Mouse (Mus musculus) neural tube, embryonic 15.5 days (tissue): ENCODE measurements around the gene Hmcn1. TPM values are rescaled to one million over a fixed set of nuclear protein-coding genes. Genes with fewer than 3 reads are reported as not detected.

Experiments used
- ATAC-seq: fragments of 200-750 bp; cut with Nextera tagmentation; 2 replicates; pipeline ENCODE4 v1.8.0; 2017; ENCODE audit warnings: mild to moderate bottlenecking, moderate TSS enrichment, moderate library complexity; ENCODE audit not compliant: low FRiP score
- H3K27ac ChIP-seq: fragments of 300-500 bp; sonication (generic); replicated peaks from 2 replicates; pipeline ENCODE4 v1.5.1; 2015; ENCODE audit warnings: mild to moderate bottlenecking, inconsistent platforms
- H3K27me3 ChIP-seq: fragments of 300-500 bp; sonication (generic); replicated peaks from 2 replicates; pipeline ENCODE4 v1.6.1; 2015; ENCODE audit warnings: inconsistent platforms
- H3K36me3 ChIP-seq: fragments of 300-500 bp; sonication (generic); 2 replicates; pipeline ENCODE4 v1.6.1; 2015; ENCODE audit warnings: inconsistent platforms
- H3K4me1 ChIP-seq: fragments of 300-500 bp; sonication (generic); 2 replicates; pipeline ENCODE4 v1.6.1; 2015; ENCODE audit warnings: inconsistent platforms
- H3K4me2 ChIP-seq: fragments of 300-500 bp; sonication (generic); 2 replicates; pipeline ENCODE4 v1.6.1; 2015; ENCODE audit warnings: inconsistent platforms, mild to moderate bottlenecking, moderate library complexity
- H3K4me3 ChIP-seq: fragments of 300-500 bp; sonication (generic); replicated peaks from 2 replicates; pipeline ENCODE4 v1.5.1; 2015; ENCODE audit warnings: mild to moderate bottlenecking, inconsistent platforms
- H3K9ac ChIP-seq: fragments of 300-500 bp; sonication (generic); replicated peaks from 2 replicates; pipeline ENCODE4 v1.6.1; 2015; ENCODE audit warnings: mild to moderate bottlenecking, inconsistent platforms
- H3K9me3 ChIP-seq: fragments of 300-500 bp; sonication (generic); replicated peaks from 2 replicates; pipeline ENCODE4 v1.6.1; 2016; ENCODE audit warnings: inconsistent platforms
- WGBS: fragments of 180-500 bp; shearing (Covaris S2); methylation state at CpG from one replicate; pipeline ENCODE4 v1.1.7; 2015; ENCODE audit warnings: mixed read lengths; 5-methylcytosine and 5-hydroxymethylcytosine counted together
- polyA plus RNA-seq: library from polyadenylated mRNA; unstranded; fragments of >200 nt; fragmentation: Nextera tagmentation; extraction: Ambion mirVana; gene quantifications from 2 replicates; pipeline ENCODE4 v1.2.1, GENCODE M21; 2015

Hmcn1 gene
- polyA plus RNA-seq, 1 experiment from 2014 or later = 2.6 TPM

DNA sequence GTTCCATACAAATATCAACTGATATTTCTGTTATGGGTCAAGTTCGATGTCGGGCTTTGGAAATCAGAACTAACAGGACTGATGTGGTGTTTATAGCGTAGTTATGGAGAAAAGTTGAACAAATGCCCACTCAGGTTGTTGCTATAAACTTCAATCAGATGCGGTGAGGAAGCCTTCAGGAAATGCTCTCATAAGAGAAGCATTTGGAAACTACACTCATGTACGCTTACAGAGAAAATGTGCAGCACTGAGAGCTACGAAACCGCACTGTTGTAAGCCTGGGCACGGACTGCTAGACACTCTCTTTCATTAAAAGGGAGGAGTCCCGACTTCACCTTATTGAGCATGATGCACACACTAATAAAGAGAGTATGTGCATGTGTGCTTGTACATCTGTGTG, 72.4 kb downstream of the Hmcn1 start:
- Histone ChIP-seq H3K4me3 (no peak overlapping the region), H3K4me1 (no peaks in the 10 kb centered on the region), H3K27ac (no peak overlapping the region), H3K9me3 (no peaks in the 10 kb centered on the region), H3K36me3 (no peaks in the 10 kb centered on the region), H3K9ac (no peak overlapping the region), H3K27me3 (no peaks in the 10 kb centered on the region), H3K4me2 (no peak overlapping the region)
- ATAC-seq = no peak
- 87% methylated on average over 9 of the region's 9 CpGs for WGBS

DNA sequence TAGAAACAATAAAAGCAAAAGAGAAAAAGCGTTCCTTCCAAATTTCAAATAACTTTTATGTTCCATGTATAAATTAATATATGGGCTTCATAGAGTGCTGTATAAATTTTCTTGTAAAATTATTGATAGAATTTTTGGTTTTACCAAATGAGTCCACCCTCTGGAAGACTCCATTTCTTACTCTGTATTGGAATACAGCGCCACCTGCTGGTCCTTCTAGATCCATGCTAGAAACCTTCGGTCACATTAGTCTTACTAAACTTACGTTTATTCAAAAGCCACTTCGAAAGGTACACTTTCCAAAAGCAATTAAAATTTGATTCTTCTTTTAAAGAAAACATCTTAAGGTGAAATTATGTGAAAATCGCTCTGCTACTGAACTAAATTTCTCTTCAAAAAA, 73.0 kb downstream of the Hmcn1 start:
- ATAC-seq = no peak
- no peaks in the 10 kb centered on the region for H3K36me3 ChIP-seq

DNA sequence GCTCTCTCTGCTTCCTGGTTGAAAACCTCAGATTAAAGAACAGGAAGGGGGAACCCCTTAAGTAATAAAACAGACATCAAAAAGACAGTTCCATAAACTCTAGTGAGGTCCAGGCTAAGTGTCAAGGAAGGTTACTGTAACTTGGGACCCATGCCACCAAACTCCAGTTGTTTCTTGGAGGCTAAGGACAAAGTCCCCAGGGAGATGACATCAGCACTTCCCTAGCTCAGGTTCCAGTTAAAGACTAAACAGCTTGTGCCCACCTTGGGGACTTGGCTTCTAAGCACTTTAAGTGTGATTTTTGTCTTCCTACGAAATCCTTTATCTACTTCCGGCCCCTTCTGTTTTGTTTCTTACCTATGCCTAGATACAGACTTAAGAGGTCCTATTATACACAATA, 78.3 kb downstream of the Hmcn1 start:
- 82% methylated on average over 2 of the region's 2 CpGs for whole genome bisulfite sequencing

More for the DNA sequence above, 73.0 kb downstream of the Hmcn1 start:
- no peaks in the 10 kb centered on the region for H3K4me1 ChIP-seq
- no peak overlapping the region for H3K4me2 ChIP-seq
- H3K9me3 ChIP-seq = no peaks in the 10 kb centered on the region
- H3K4me3 ChIP-seq = no peak overlapping the region
- WGBS = 49% methylated on average over 6 of the region's 6 CpGs
- no peak overlapping the region for H3K9ac ChIP-seq
- H3K27me3 ChIP-seq = no peaks in the 10 kb centered on the region
- no peak overlapping the region for H3K27ac ChIP-seq

GRCm38 (mm10) chr1:150913586-150914136, 79.6 kb downstream of the Hmcn1 start:
- ATAC-seq = no peak
- H3K27ac ChIP-seq = no peak overlapping the region
- no peak overlapping the region for H3K9ac ChIP-seq
- H3K4me3 ChIP-seq = no peak overlapping the region
- WGBS = 90% methylated on average over 5 of the region's 5 CpGs
- no peaks in the 10 kb centered on the region for H3K27me3 ChIP-seq
- H3K4me2 ChIP-seq = no peak overlapping the region
- H3K36me3 ChIP-seq = no peaks in the 10 kb centered on the region
- no peaks in the 10 kb centered on the region for H3K4me1 ChIP-seq
- no peaks in the 10 kb centered on the region for H3K9me3 ChIP-seq

More for the DNA sequence above, 78.3 kb downstream of the Hmcn1 start:
- H3K27ac ChIP-seq = no peak overlapping the region
- no peaks in the 10 kb centered on the region for H3K27me3 ChIP-seq
- no peak for ATAC-seq
- H3K9me3 ChIP-seq = no peaks in the 10 kb centered on the region
- no peak overlapping the region for H3K9ac ChIP-seq
- no peak overlapping the region for H3K4me2 ChIP-seq
- H3K4me1 ChIP-seq = no peaks in the 10 kb centered on the region
- H3K4me3 ChIP-seq = no peak overlapping the region
- H3K36me3 ChIP-seq = no peaks in the 10 kb centered on the region

DNA sequence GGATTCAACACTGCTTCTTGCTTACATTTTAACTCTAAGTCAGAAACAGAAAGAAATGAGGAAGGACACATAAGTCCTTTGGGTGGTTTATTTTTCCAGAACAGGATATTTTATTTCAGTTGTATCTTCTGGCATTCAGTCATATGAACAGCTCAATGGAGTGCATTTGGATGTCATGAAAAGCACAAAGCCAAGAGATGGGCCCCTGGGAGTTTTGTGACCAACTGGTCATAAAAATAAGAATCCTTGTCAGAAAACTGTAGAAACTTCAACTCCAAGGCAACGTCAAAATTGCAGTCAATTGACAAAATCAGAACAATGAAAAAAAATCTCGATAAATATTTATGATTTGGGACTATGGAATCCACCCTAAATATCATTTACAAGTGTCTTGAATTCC, 83.6 kb downstream of the Hmcn1 start:
- Histone ChIP-seq H3K9ac (no peak overlapping the region), H3K27ac (no peak overlapping the region), H3K4me3 (no peak overlapping the region), H3K27me3 (no peaks in the 10 kb centered on the region), H3K4me1 (no peaks in the 10 kb centered on the region), H3K4me2 (no peak overlapping the region), H3K9me3 (no peaks in the 10 kb centered on the region), H3K36me3 (no peaks in the 10 kb centered on the region)
- no peak for ATAC-seq
- WGBS = 84% methylated on average over 2 of the region's 2 CpGs

GRCm38 (mm10) chr1:150893677-150894188, 99.5 kb downstream of the Hmcn1 start:
- Histone ChIP-seq H3K27me3 (no peaks in the 10 kb centered on the region), H3K4me3 (no peak overlapping the region), H3K4me2 (no peak overlapping the region), H3K4me1 (peaks cover 6% of the 10 kb centered on the region; the same call in 1 of the 2 replicates), H3K9me3 (no peaks in the 10 kb centered on the region), H3K27ac (no peak overlapping the region), H3K9ac (no peak overlapping the region), H3K36me3 (no peaks in the 10 kb centered on the region)
- 76% methylated on average over 5 of the region's 5 CpGs for WGBS
- ATAC-seq = no peak

- WGBS = 67% methylated on average over 4 of the region's 4 CpGs
- no peak overlapping the region for H3K4me2 ChIP-seq
- no peak overlapping the region for H3K27ac ChIP-seq
- H3K4me3 ChIP-seq = no peak overlapping the region
- no peaks in the 10 kb centered on the region for H3K36me3 ChIP-seq
- ATAC-seq = no peak
- H3K27me3 ChIP-seq = no peaks in the 10 kb centered on the region
- no peaks in the 10 kb centered on the region for H3K9me3 ChIP-seq
- H3K4me1 ChIP-seq = no peaks in the 10 kb centered on the region
- H3K9ac ChIP-seq = no peak overlapping the region
These were observed 103.2 kb downstream of the Hmcn1 start for GRCm38 (mm10) chr1:150890017-150890416.

DNA sequence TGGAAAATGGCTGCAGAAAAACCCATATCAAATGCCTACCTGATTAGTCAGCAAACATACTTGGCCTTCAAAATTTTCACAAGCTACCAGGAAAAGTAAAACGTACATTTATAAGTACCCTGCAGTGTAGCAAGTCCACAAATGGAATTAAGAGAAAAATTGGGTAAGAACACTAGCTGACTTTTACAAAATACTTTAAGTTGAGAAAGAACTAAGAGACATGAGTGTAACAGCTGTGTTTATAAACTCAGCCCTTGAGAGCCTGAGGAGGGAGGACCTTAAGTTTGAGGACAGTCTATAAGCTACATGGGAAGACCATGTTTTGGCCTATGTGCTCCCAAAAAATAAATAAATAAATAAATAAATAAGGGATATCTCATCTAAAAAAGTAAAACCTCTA, 107.0 kb downstream of the Hmcn1 start:
- Histone ChIP-seq H3K4me2 (no peak overlapping the region), H3K4me3 (no peak overlapping the region), H3K27me3 (no peaks in the 10 kb centered on the region), H3K27ac (no peak overlapping the region), H3K36me3 (no peaks in the 10 kb centered on the region), H3K4me1 (no peaks in the 10 kb centered on the region), H3K9me3 (no peaks in the 10 kb centered on the region), H3K9ac (no peak overlapping the region)
- WGBS = 85% methylated on average over 1 of the region's 1 CpGs
- ATAC-seq = no peak

- no peak for ATAC-seq
- Histone ChIP-seq H3K4me2 (no peak overlapping the region), H3K4me3 (no peak overlapping the region), H3K9ac (no peak overlapping the region), H3K27ac (no peak overlapping the region), H3K36me3 (no peaks in the 10 kb centered on the region), H3K4me1 (no peaks in the 10 kb centered on the region), H3K27me3 (no peaks in the 10 kb centered on the region), H3K9me3 (no peaks in the 10 kb centered on the region)
- 74% methylated on average over 7 of the region's 7 CpGs for WGBS
These were observed 114.8 kb downstream of the Hmcn1 start for GRCm38 (mm10) chr1:150878421-150878820.

- no peak for ATAC-seq
- H3K4me3 ChIP-seq = no peak overlapping the region
- H3K27ac ChIP-seq = no peak overlapping the region
- no peaks in the 10 kb centered on the region for H3K9me3 ChIP-seq
- H3K36me3 ChIP-seq = no peaks in the 10 kb centered on the region
- no peak overlapping the region for H3K4me2 ChIP-seq
- no peaks in the 10 kb centered on the region for H3K4me1 ChIP-seq
- WGBS = 79% methylated on average over 4 of the region's 4 CpGs
- H3K27me3 ChIP-seq = no peaks in the 10 kb centered on the region
- H3K9ac ChIP-seq = no peak overlapping the region
These were observed 115.3 kb downstream of the Hmcn1 start for GRCm38 (mm10) chr1:150877920-150878319.

GRCm38 (mm10) chr1:150874025-150874424, 119.2 kb downstream of the Hmcn1 start:
- Histone ChIP-seq H3K4me1 (no peaks in the 10 kb centered on the region), H3K4me2 (no peak overlapping the region), H3K27me3 (no peaks in the 10 kb centered on the region), H3K36me3 (no peaks in the 10 kb centered on the region), H3K9me3 (no peaks in the 10 kb centered on the region), H3K4me3 (no peak overlapping the region), H3K27ac (no peak overlapping the region), H3K9ac (no peak overlapping the region)
- no peak for ATAC-seq
- WGBS = 74% methylated on average over 5 of the region's 5 CpGs

- no peak overlapping the region for H3K4me3 ChIP-seq
- no peaks in the 10 kb centered on the region for H3K36me3 ChIP-seq
- no peaks in the 10 kb centered on the region for H3K4me1 ChIP-seq
- no peak for ATAC-seq
- H3K9me3 ChIP-seq = no peaks in the 10 kb centered on the region
- no peak overlapping the region for H3K4me2 ChIP-seq
- WGBS = 60% methylated on average over 6 of the region's 6 CpGs
- no peaks in the 10 kb centered on the region for H3K27me3 ChIP-seq
- no peak overlapping the region for H3K27ac ChIP-seq
- no peak overlapping the region for H3K9ac ChIP-seq
These were observed 120.0 kb downstream of the Hmcn1 start for GRCm38 (mm10) chr1:150873231-150873630.
